Mouse (Mus musculus): ENCODE measurements around the gene Asb11. TPM values are rescaled to one million over a fixed set of nuclear protein-coding genes. Genes with fewer than 3 reads are reported as not detected.

The Asb11 gene
- polyA plus RNA-seq, 1 experiment = not detected

- no peak overlapping the region for H3K4me3 ChIP-seq (ENCODE audit: low read depth, low read length)
- no peak for TF ChIP-seq POLR2A (IDR thresholded peaks at IDR 0.05; ENCODE audit: insufficient read depth, low read length)
- no peak for TF ChIP-seq CTCF (IDR thresholded peaks at IDR 0.05; ENCODE audit: low read depth, low read length)
- no peak for TF ChIP-seq EP300 (IDR thresholded peaks at IDR 0.05; ENCODE audit: insufficient read depth, low read depth, low read length)
- H3K9me3 ChIP-seq (replicated peaks; ENCODE audit: control insufficient read depth, insufficient read depth, low read length, poor library complexity, severe bottlenecking) = no peaks in the 10 kb centered on the region
- no peak overlapping the region for H3K9ac ChIP-seq (ENCODE audit: low read depth, poor library complexity, severe bottlenecking)
- no peaks in the 10 kb centered on the region for H3K27me3 ChIP-seq (ENCODE audit: control insufficient read depth, insufficient read depth, low read length, poor library complexity, severe bottlenecking)
- H3K27ac ChIP-seq (ENCODE audit: insufficient read depth, low read length) = no peak overlapping the region
- no peaks in the 10 kb centered on the region for H3K4me1 ChIP-seq (ENCODE audit: control insufficient read depth, insufficient read depth, low read length)
- H3K36me3 ChIP-seq (ENCODE audit: control insufficient read depth, insufficient read depth, low read length, poor library complexity, severe bottlenecking) = peaks cover 15% of the 10 kb centered on the region
Measured at GRCm38 (mm10) chrX:164424821-164425220, 12.0 kb upstream of the Asb11 start.

- Histone ChIP-seq H3K27me3 (ENCODE audit: control insufficient read depth, insufficient read depth, low read length, poor library complexity, severe bottlenecking) (no peaks in the 10 kb centered on the region), H3K4me3 (ENCODE audit: low read depth, low read length) (no peak overlapping the region), H3K36me3 (ENCODE audit: control insufficient read depth, insufficient read depth, low read length, poor library complexity, severe bottlenecking) (peaks cover 15% of the 10 kb centered on the region), H3K9ac (ENCODE audit: low read depth, poor library complexity, severe bottlenecking) (no peak overlapping the region), H3K27ac (ENCODE audit: insufficient read depth, low read length) (no peak overlapping the region), H3K9me3 (replicated peaks; ENCODE audit: control insufficient read depth, insufficient read depth, low read length, poor library complexity, severe bottlenecking) (no peaks in the 10 kb centered on the region), H3K4me1 (ENCODE audit: control insufficient read depth, insufficient read depth, low read length) (no peaks in the 10 kb centered on the region)
- TF ChIP-seq CTCF (IDR thresholded peaks at IDR 0.05; ENCODE audit: low read depth, low read length) (no peak), EP300 (IDR thresholded peaks at IDR 0.05; ENCODE audit: insufficient read depth, low read depth, low read length) (no peak), POLR2A (IDR thresholded peaks at IDR 0.05; ENCODE audit: insufficient read depth, low read length) (no peak)
Measured at GRCm38 (mm10) chrX:164427295-164427694, 9.5 kb upstream of the Asb11 start.

- Histone ChIP-seq H3K27ac (ENCODE audit: insufficient read depth, low read length) (no peak overlapping the region), H3K27me3 (ENCODE audit: control insufficient read depth, insufficient read depth, low read length, poor library complexity, severe bottlenecking) (no peaks in the 10 kb centered on the region), H3K9me3 (replicated peaks; ENCODE audit: control insufficient read depth, insufficient read depth, low read length, poor library complexity, severe bottlenecking) (no peaks in the 10 kb centered on the region), H3K4me3 (ENCODE audit: low read depth, low read length) (no peak overlapping the region), H3K9ac (ENCODE audit: low read depth, poor library complexity, severe bottlenecking) (no peak overlapping the region), H3K36me3 (ENCODE audit: control insufficient read depth, insufficient read depth, low read length, poor library complexity, severe bottlenecking) (peaks cover 6% of the 10 kb centered on the region), H3K4me1 (ENCODE audit: control insufficient read depth, insufficient read depth, low read length) (no peaks in the 10 kb centered on the region)
- no peak for TF ChIP-seq POLR2A (IDR thresholded peaks at IDR 0.05; ENCODE audit: insufficient read depth, low read length)
- no peak for TF ChIP-seq CTCF (IDR thresholded peaks at IDR 0.05; ENCODE audit: low read depth, low read length)
- no peak for TF ChIP-seq EP300 (IDR thresholded peaks at IDR 0.05; ENCODE audit: insufficient read depth, low read depth, low read length)
Measured at GRCm38 (mm10) chrX:164428224-164428623, 8.6 kb upstream of the Asb11 start.

DNA sequence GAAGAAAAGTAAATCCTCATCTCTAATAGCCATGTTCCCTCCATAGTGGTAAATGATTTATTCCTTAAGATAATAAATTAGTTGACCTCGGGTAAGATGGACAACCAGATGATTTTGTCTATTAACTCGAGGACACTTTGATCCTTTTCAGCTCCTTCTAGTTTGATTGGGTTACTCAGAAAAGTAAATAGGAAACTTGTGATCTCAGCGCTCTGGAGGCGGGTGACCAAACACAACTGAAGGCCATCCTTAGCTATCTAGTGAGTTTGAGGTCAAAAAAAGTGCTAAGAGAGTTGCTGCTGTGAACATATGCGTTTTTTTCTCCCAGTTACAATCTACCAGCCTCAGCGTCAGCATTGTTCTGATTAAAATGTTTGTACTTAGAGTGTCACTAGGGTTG, 6.2 kb upstream of the Asb11 start:
- Histone ChIP-seq H3K4me1 (ENCODE audit: control insufficient read depth, insufficient read depth, low read length) (no peaks in the 10 kb centered on the region), H3K9me3 (replicated peaks; ENCODE audit: control insufficient read depth, insufficient read depth, low read length, poor library complexity, severe bottlenecking) (no peaks in the 10 kb centered on the region), H3K36me3 (ENCODE audit: control insufficient read depth, insufficient read depth, low read length, poor library complexity, severe bottlenecking) (peaks cover 2% of the 10 kb centered on the region; the same call in 1 of the 2 replicates), H3K4me3 (ENCODE audit: low read depth, low read length) (no peak overlapping the region), H3K9ac (ENCODE audit: low read depth, poor library complexity, severe bottlenecking) (no peak overlapping the region), H3K27ac (ENCODE audit: insufficient read depth, low read length) (no peak overlapping the region), H3K27me3 (ENCODE audit: control insufficient read depth, insufficient read depth, low read length, poor library complexity, severe bottlenecking) (no peaks in the 10 kb centered on the region)
- TF ChIP-seq EP300 (IDR thresholded peaks at IDR 0.05; ENCODE audit: insufficient read depth, low read depth, low read length) (no peak), POLR2A (IDR thresholded peaks at IDR 0.05; ENCODE audit: insufficient read depth, low read length) (no peak), CTCF (IDR thresholded peaks at IDR 0.05; ENCODE audit: low read depth, low read length) (no peak)

DNA sequence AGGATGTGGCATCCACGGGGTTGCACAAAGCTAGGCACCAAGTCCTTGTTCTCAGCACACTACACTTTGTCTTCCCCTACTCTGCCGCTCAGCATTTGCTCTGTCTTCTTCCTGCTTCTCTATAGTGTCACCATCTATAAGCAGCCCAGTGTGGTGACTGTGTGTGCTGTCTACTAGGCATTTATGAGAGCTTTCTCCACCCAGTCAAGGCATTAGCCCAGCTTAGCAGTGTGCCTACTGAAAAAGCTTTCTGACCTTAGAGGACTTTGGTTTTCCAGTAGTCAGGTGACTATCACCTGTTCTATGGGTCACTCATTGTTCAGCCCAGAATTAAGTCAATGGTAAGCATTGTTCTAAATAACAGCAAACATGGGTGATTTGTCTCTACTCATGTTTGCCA, 5.7 kb upstream of the Asb11 start:
- no peaks in the 10 kb centered on the region for H3K27me3 ChIP-seq (ENCODE audit: control insufficient read depth, insufficient read depth, low read length, poor library complexity, severe bottlenecking)
- H3K36me3 ChIP-seq (ENCODE audit: control insufficient read depth, insufficient read depth, low read length, poor library complexity, severe bottlenecking) = peaks cover 2% of the 10 kb centered on the region; the same call in 1 of the 2 replicates
- no peaks in the 10 kb centered on the region for H3K4me1 ChIP-seq (ENCODE audit: control insufficient read depth, insufficient read depth, low read length)
- no peak overlapping the region for H3K4me3 ChIP-seq (ENCODE audit: low read depth, low read length)
- no peaks in the 10 kb centered on the region for H3K9me3 ChIP-seq (replicated peaks; ENCODE audit: control insufficient read depth, insufficient read depth, low read length, poor library complexity, severe bottlenecking)
- no peak overlapping the region for H3K27ac ChIP-seq (ENCODE audit: insufficient read depth, low read length)
- H3K9ac ChIP-seq (ENCODE audit: low read depth, poor library complexity, severe bottlenecking) = no peak overlapping the region
- TF ChIP-seq POLR2A (IDR thresholded peaks at IDR 0.05; ENCODE audit: insufficient read depth, low read length) (no peak), EP300 (IDR thresholded peaks at IDR 0.05; ENCODE audit: insufficient read depth, low read depth, low read length) (no peak), CTCF (IDR thresholded peaks at IDR 0.05; ENCODE audit: low read depth, low read length) (no peak)

DNA sequence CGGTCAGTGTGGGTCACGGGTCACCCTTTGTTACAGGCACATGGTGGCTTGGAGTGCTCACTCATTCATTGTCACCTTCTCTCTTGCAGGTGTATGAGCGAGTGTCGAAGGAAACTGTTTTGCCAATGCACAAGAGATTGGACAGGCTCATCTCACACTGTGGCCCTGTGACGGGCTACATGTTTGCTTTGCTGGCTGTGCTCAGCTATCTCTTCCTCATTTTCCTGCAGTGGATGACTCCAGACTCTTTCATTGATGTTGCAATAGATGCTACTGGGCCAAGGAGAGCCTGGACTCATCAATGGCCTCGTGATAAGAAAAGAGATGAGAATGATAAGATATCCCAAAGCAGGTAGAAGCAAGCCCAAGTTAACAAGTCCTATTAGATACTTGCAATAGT, 5.3 kb upstream of the Asb11 start:
- Histone ChIP-seq H3K27me3 (ENCODE audit: control insufficient read depth, insufficient read depth, low read length, poor library complexity, severe bottlenecking) (no peaks in the 10 kb centered on the region), H3K4me3 (ENCODE audit: low read depth, low read length) (no peak overlapping the region), H3K9ac (ENCODE audit: low read depth, poor library complexity, severe bottlenecking) (no peak overlapping the region), H3K4me1 (ENCODE audit: control insufficient read depth, insufficient read depth, low read length) (no peaks in the 10 kb centered on the region), H3K27ac (ENCODE audit: insufficient read depth, low read length) (no peak overlapping the region), H3K9me3 (replicated peaks; ENCODE audit: control insufficient read depth, insufficient read depth, low read length, poor library complexity, severe bottlenecking) (no peaks in the 10 kb centered on the region), H3K36me3 (ENCODE audit: control insufficient read depth, insufficient read depth, low read length, poor library complexity, severe bottlenecking) (peaks cover 2% of the 10 kb centered on the region; the same call in 1 of the 2 replicates)
- TF ChIP-seq EP300 (IDR thresholded peaks at IDR 0.05; ENCODE audit: insufficient read depth, low read depth, low read length) (no peak), CTCF (IDR thresholded peaks at IDR 0.05; ENCODE audit: low read depth, low read length) (no peak), POLR2A (IDR thresholded peaks at IDR 0.05; ENCODE audit: insufficient read depth, low read length) (no peak)
